Mouse (Mus musculus): ENCODE results near the gene Anxa4.
A peak's percentile ranks its signal among the peaks of the same experiment; 100 is the strongest.

Gene Anxa4

GRCm38 (mm10) chr6:86801431-86801830 lies 8.0 kb upstream of the Anxa4 start:
- no peak for DNase-seq (ENCODE audit: low spot score)

GRCm38 (mm10) chr6:86800467-86800866 lies 7.1 kb upstream of the Anxa4 start:
- DNase-seq (ENCODE audit: low spot score): no peak

- peak; percentile 45 for DNase-seq (ENCODE audit: low spot score)
Measured at GRCm38 (mm10) chr6:86797455-86797854, 4.1 kb upstream of the Anxa4 start.

GRCm38 (mm10) chr6:86793957-86794356 lies 573 bp upstream of the Anxa4 start:
- no peak for DNase-seq (ENCODE audit: low spot score)

- peak; percentile 59 for DNase-seq (ENCODE audit: low spot score)
Measured at GRCm38 (mm10) chr6:86790351-86790943, 2.9 kb downstream of the Anxa4 start.

- peak; percentile 56 for DNase-seq (ENCODE audit: low spot score)
Measured at GRCm38 (mm10) chr6:86788242-86788641, 5.1 kb downstream of the Anxa4 start.

- DNase-seq (ENCODE audit: low spot score): no peak
Measured at GRCm38 (mm10) chr6:86786545-86786944, 6.8 kb downstream of the Anxa4 start.

GRCm38 (mm10) chr6:86784739-86785138 lies 8.6 kb downstream of the Anxa4 start:
- DNase-seq (ENCODE audit: low spot score): no peak

- DNase-seq (ENCODE audit: low spot score): no peak
Measured at GRCm38 (mm10) chr6:86782342-86782741, 11.0 kb downstream of the Anxa4 start.

GRCm38 (mm10) chr6:86781361-86781957 lies 11.9 kb downstream of the Anxa4 start:
- no peak for DNase-seq (ENCODE audit: low spot score)

GRCm38 (mm10) chr6:86778910-86779594 lies 14.3 kb downstream of the Anxa4 start:
- DNase-seq (ENCODE audit: low spot score): no peak

GRCm38 (mm10) chr6:86777181-86777580 lies 16.2 kb downstream of the Anxa4 start:
- no peak for DNase-seq (ENCODE audit: low spot score)

GRCm38 (mm10) chr6:86776706-86777071 lies 16.7 kb downstream of the Anxa4 start:
- DNase-seq (ENCODE audit: low spot score): no peak

- peak; percentile 42 for DNase-seq (ENCODE audit: low spot score)
Measured at GRCm38 (mm10) chr6:86776001-86776705, 17.2 kb downstream of the Anxa4 start.

- no peak for DNase-seq (ENCODE audit: low spot score)
Measured at GRCm38 (mm10) chr6:86774937-86775336, 18.4 kb downstream of the Anxa4 start.

- no peak for DNase-seq (ENCODE audit: low spot score)
Measured at GRCm38 (mm10) chr6:86773830-86774229, 19.6 kb downstream of the Anxa4 start.

GRCm38 (mm10) chr6:86772631-86773030 lies 20.8 kb downstream of the Anxa4 start:
- DNase-seq (ENCODE audit: low spot score): peak; percentile 49

- DNase-seq (ENCODE audit: low spot score): peak; percentile 48
Measured at GRCm38 (mm10) chr6:86768938-86769337, 24.4 kb downstream of the Anxa4 start.

GRCm38 (mm10) chr6:86768186-86768776 lies 25.1 kb downstream of the Anxa4 start:
- no peak for DNase-seq (ENCODE audit: low spot score)

GRCm38 (mm10) chr6:86767465-86767864 lies 25.9 kb downstream of the Anxa4 start:
- DNase-seq (ENCODE audit: low spot score): no peak

- peak; percentile 59 for DNase-seq (ENCODE audit: low spot score)
Measured at GRCm38 (mm10) chr6:86765637-86766059, 27.7 kb downstream of the Anxa4 start.

- no peak for DNase-seq (ENCODE audit: low spot score)
Measured at GRCm38 (mm10) chr6:86754105-86754863, 39.1 kb downstream of the Anxa4 start.

Measured in lung, postnatal 25 days (tissue).